Mouse (Mus musculus) cerebellum, adult 2 months (tissue): ENCODE measurements around the gene Atp8b4.

ENCODE experiments used
- CTCF ChIP-seq: fragments of 200-500 bp; IDR thresholded peaks from 2 replicates; pipeline ENCODE4 v1.5.1; 2011; ENCODE audit warnings: low read depth, mild to moderate bottlenecking, control low read depth, low read length, moderate library complexity, borderline replicate concordance; ENCODE audit not compliant: insufficient read depth
- POLR2A ChIP-seq: fragments of 200-500 bp; IDR thresholded peaks from 2 replicates; pipeline ENCODE4 v1.6.1; 2011; ENCODE audit warnings: low read length, control low read depth, borderline replicate concordance; ENCODE audit not compliant: insufficient read depth

- no peak for TF ChIP-seq CTCF
- no peak for TF ChIP-seq POLR2A
Observed at GRCm38 (mm10) chr2:126458661-126459060, 41.8 kb downstream of the Atp8b4 start.
